Mouse (Mus musculus) MEL (cell line): ENCODE results near the gene Ppp1r9b. TPM values are rescaled to one million over a fixed set of nuclear protein-coding genes. Genes with fewer than 3 reads are reported as not detected.

ENCODE experiments used
- DNase-seq: peaks from one replicate; pipeline ENCODE4 v3.0.0; 2011; ENCODE audit warnings: low read depth, low spot score
- H3K27ac ChIP-seq: 2 replicates; pipeline ENCODE4 v1.5.1; 2012; ENCODE audit warnings: low read depth, mild to moderate bottlenecking, control low read depth, low read length, moderate library complexity; ENCODE audit not compliant: control insufficient read depth
- H3K27me3 ChIP-seq, 2 experiments: fragments of 150-350 bp in 1 of 2; sonication (generic) in 1 of 2; 2 replicates each; pipeline ENCODE4 v1.6.1; 2012; ENCODE audit warnings: low read length in 2 of 2, mild to moderate bottlenecking in 2 of 2, improper control_type of control experiment in 1 of 2, moderate library complexity in 1 of 2; ENCODE audit not compliant: insufficient read depth in 2 of 2, control insufficient read depth in 1 of 2
- H3K36me3 ChIP-seq, 2 experiments: 2 replicates each; pipeline ENCODE4 v1.6.1; 2012 to 2014; ENCODE audit warnings: low read length in 2 of 2, improper control_type of control experiment in 1 of 2, inconsistent platforms in 1 of 2, mild to moderate bottlenecking in 1 of 2; ENCODE audit not compliant: insufficient read depth in 2 of 2, control insufficient read depth in 1 of 2
- H3K4me1 ChIP-seq, 2 experiments: fragments of 150-350 bp in 1 of 2; sonication (generic) in 1 of 2; 2 replicates each; pipeline ENCODE4 v1.6.1; 2012; ENCODE audit warnings: low read length in 2 of 2, improper control_type of control experiment in 1 of 2, mild to moderate bottlenecking in 1 of 2; ENCODE audit not compliant: insufficient read depth in 2 of 2, control insufficient read depth in 1 of 2
- H3K4me3 ChIP-seq, 2 experiments: fragments of 150-350 bp in 1 of 2; sonication (generic) in 1 of 2; 2 replicates each; pipeline ENCODE4 v1.5.1; 2012; ENCODE audit warnings: low read depth in 2 of 2, low read length in 2 of 2, mild to moderate bottlenecking in 2 of 2, moderate library complexity in 2 of 2, control low read depth in 1 of 2, improper control_type of control experiment in 1 of 2; ENCODE audit not compliant: control insufficient read depth in 1 of 2, insufficient read depth in 1 of 2
- H3K79me2 ChIP-seq: 2 replicates; pipeline ENCODE4 v1.6.1; 2012; ENCODE audit warnings: mild to moderate bottlenecking, low read length, moderate library complexity; ENCODE audit not compliant: control insufficient read depth, poor library complexity, insufficient read depth
- H3K9ac ChIP-seq: 2 replicates; pipeline ENCODE4 v1.6.1; 2012; ENCODE audit warnings: low read depth, mild to moderate bottlenecking, control low read depth, low read length, moderate library complexity; ENCODE audit not compliant: control insufficient read depth, poor library complexity, severe bottlenecking
- H3K9me3 ChIP-seq: fragments of 150-350 bp; sonication (generic); replicated peaks from 2 replicates; pipeline ENCODE4 v1.6.1; 2012; ENCODE audit warnings: mild to moderate bottlenecking, low read length, improper control_type of control experiment, moderate library complexity; ENCODE audit not compliant: insufficient read depth
- BHLHE40 ChIP-seq: IDR thresholded peaks from 2 replicates; pipeline ENCODE4 v1.6.1; 2012; ENCODE audit warnings: low read depth, mild to moderate bottlenecking, inconsistent platforms, low read length, improper control_type of control experiment, borderline replicate concordance
- CHD2 ChIP-seq: IDR thresholded peaks from 2 replicates; pipeline ENCODE4 v1.6.1; 2011; ENCODE audit warnings: low read length, improper control_type of control experiment
- CTCF ChIP-seq, 3 experiments: IDR thresholded peaks in 2 of 3; conservative IDR thresholded peaks in 1 of 3; 2 replicates each; pipeline ENCODE4 v1.5.1; 2011 to 2012; ENCODE audit warnings: low read length in 3 of 3, low read depth in 2 of 3, mild to moderate bottlenecking in 2 of 3, improper control_type of control experiment in 1 of 3, inconsistent platforms in 1 of 3, mixed read lengths in 1 of 3, moderate library complexity in 1 of 3; ENCODE audit not compliant: control insufficient read depth in 1 of 3, insufficient read depth in 1 of 3, poor library complexity in 1 of 3, severe bottlenecking in 1 of 3
- E2F4 ChIP-seq: IDR thresholded peaks from 2 replicates; pipeline ENCODE4 v1.6.1; 2011; ENCODE audit warnings: low read depth, low read length, improper control_type of control experiment, borderline replicate concordance
- ELF1 ChIP-seq: IDR thresholded peaks from 2 replicates; pipeline ENCODE4 v1.6.1; 2014; ENCODE audit warnings: low read depth, mild to moderate bottlenecking, inconsistent platforms, low read length, improper control_type of control experiment, moderate library complexity
- EP300 ChIP-seq, 2 experiments: IDR thresholded peaks; 2 replicates each; pipeline ENCODE4 v1.6.1; 2011; ENCODE audit warnings: improper control_type of control experiment in 2 of 2, low read length in 2 of 2, low read depth in 1 of 2, mild to moderate bottlenecking in 1 of 2
- ETS1 ChIP-seq: IDR thresholded peaks from 2 replicates; pipeline ENCODE4 v1.6.1; 2012; ENCODE audit warnings: low read depth, mild to moderate bottlenecking, inconsistent platforms, low read length, improper control_type of control experiment, moderate library complexity
- HCFC1 ChIP-seq: IDR thresholded peaks from 2 replicates; pipeline ENCODE4 v1.6.1; 2012; ENCODE audit warnings: low read depth, mild to moderate bottlenecking, inconsistent platforms, low read length, improper control_type of control experiment, moderate library complexity
- MAX ChIP-seq: IDR thresholded peaks from 2 replicates; pipeline ENCODE4 v1.6.1; 2011; ENCODE audit warnings: low read length, improper control_type of control experiment
- MAZ ChIP-seq: IDR thresholded peaks from 2 replicates; pipeline ENCODE4 v1.6.1; 2012; ENCODE audit warnings: low read depth, mild to moderate bottlenecking, inconsistent platforms, low read length, improper control_type of control experiment
- MXI1 ChIP-seq: IDR thresholded peaks from 2 replicates; pipeline ENCODE4 v1.6.1; 2011; ENCODE audit warnings: mild to moderate bottlenecking, low read depth, low read length, improper control_type of control experiment
- MYC ChIP-seq: IDR thresholded peaks from 2 replicates; pipeline ENCODE4 v1.6.1; 2011; ENCODE audit warnings: low read depth, mild to moderate bottlenecking, low read length, improper control_type of control experiment, moderate library complexity
- NELFE ChIP-seq: IDR thresholded peaks from 2 replicates; pipeline ENCODE4 v1.6.1; 2011; ENCODE audit warnings: low read depth, low read length, improper control_type of control experiment
- POLR2A ChIP-seq, 2 experiments: IDR thresholded peaks; 2 replicates each; pipeline ENCODE4 v1.6.1; 2011 to 2012; ENCODE audit warnings: low read length in 2 of 2, mild to moderate bottlenecking in 2 of 2, control low read depth in 1 of 2, improper control_type of control experiment in 1 of 2, low read depth in 1 of 2, moderate library complexity in 1 of 2; ENCODE audit not compliant: control insufficient read depth in 1 of 2, insufficient read depth in 1 of 2, poor library complexity in 1 of 2
- POLR2AphosphoS2 ChIP-seq: IDR thresholded peaks from 2 replicates; pipeline ENCODE4 v1.6.1; 2011; ENCODE audit warnings: low read length, improper control_type of control experiment
- POLR2AphosphoS5 ChIP-seq: IDR thresholded peaks from 2 replicates; pipeline ENCODE4 v1.6.1; 2012; ENCODE audit warnings: low read depth, borderline replicate concordance, mild to moderate bottlenecking, inconsistent platforms, low read length, moderate library complexity, mixed read lengths
- RCOR1 ChIP-seq: IDR thresholded peaks from 2 replicates; pipeline ENCODE4 v1.6.1; 2012; ENCODE audit warnings: low read depth, mild to moderate bottlenecking, inconsistent platforms, low read length, improper control_type of control experiment
- SIN3A ChIP-seq: IDR thresholded peaks from 2 replicates; pipeline ENCODE4 v1.6.1; 2012; ENCODE audit warnings: low read length, improper control_type of control experiment, inconsistent platforms
- SMC3 ChIP-seq: IDR thresholded peaks from 2 replicates; pipeline ENCODE4 v1.6.1; 2011; ENCODE audit warnings: low read depth, low read length, improper control_type of control experiment
- TAL1 ChIP-seq: IDR thresholded peaks from 2 replicates; pipeline ENCODE4 v1.6.1; 2012; ENCODE audit warnings: mild to moderate bottlenecking, inconsistent platforms, low read length, moderate library complexity, mixed read lengths
- TBP ChIP-seq: IDR thresholded peaks from 2 replicates; pipeline ENCODE4 v1.8.0; 2011; ENCODE audit warnings: low read depth, low read length, improper control_type of control experiment
- TCF12 ChIP-seq: IDR thresholded peaks from 2 replicates; pipeline ENCODE4 v1.6.1; 2014; ENCODE audit warnings: low read depth, mild to moderate bottlenecking, inconsistent platforms, low read length, improper control_type of control experiment, moderate library complexity
- UBTF ChIP-seq: IDR thresholded peaks from 2 replicates; pipeline ENCODE4 v1.6.1; 2012; ENCODE audit warnings: low read depth, mild to moderate bottlenecking, inconsistent platforms, low read length, improper control_type of control experiment, moderate library complexity, borderline replicate concordance; ENCODE audit not compliant: insufficient read depth
- ZKSCAN1 ChIP-seq: IDR thresholded peaks from 2 replicates; pipeline ENCODE4 v1.6.1; 2012; ENCODE audit warnings: low read depth, mild to moderate bottlenecking, inconsistent platforms, low read length, improper control_type of control experiment, moderate library complexity
- ZMIZ1 ChIP-seq: IDR thresholded peaks from 2 replicates; pipeline ENCODE4 v1.6.1; 2012; ENCODE audit warnings: low read depth, mild to moderate bottlenecking, inconsistent platforms, low read length, improper control_type of control experiment, moderate library complexity
- ZNF384 ChIP-seq: IDR thresholded peaks from 2 replicates; pipeline ENCODE4 v1.6.1; 2012; ENCODE audit warnings: low read depth, mild to moderate bottlenecking, inconsistent platforms, low read length, improper control_type of control experiment
- polyA plus RNA-seq, 2 experiments: library from polyadenylated mRNA; stranded (reverse) in 1 of 2; unstranded in 1 of 2; fragments of >175 nt in 1 of 2; fragments of >200 nt in 1 of 2; gene quantifications; 2 replicates each; pipeline versions ENCODE4 v1.2.1 to v1.2.4; 2012; ENCODE audit warnings: low replicate concordance in 2 of 2, low read depth in 1 of 2; ENCODE audit not compliant: insufficient read length in 2 of 2, insufficient read depth in 1 of 2, missing spikeins in 1 of 2
- total RNA-seq: library from RNA; depleted of rRNA; stranded (reverse); fragments of 300-350 nt; gene quantifications from 2 replicates; pipeline ENCODE4 v1.2.3, GENCODE M21; 2012

Ppp1r9b gene
- total and polyA plus RNA-seq, 3 experiments: 47.0 to 169 (median 150) TPM

DNA sequence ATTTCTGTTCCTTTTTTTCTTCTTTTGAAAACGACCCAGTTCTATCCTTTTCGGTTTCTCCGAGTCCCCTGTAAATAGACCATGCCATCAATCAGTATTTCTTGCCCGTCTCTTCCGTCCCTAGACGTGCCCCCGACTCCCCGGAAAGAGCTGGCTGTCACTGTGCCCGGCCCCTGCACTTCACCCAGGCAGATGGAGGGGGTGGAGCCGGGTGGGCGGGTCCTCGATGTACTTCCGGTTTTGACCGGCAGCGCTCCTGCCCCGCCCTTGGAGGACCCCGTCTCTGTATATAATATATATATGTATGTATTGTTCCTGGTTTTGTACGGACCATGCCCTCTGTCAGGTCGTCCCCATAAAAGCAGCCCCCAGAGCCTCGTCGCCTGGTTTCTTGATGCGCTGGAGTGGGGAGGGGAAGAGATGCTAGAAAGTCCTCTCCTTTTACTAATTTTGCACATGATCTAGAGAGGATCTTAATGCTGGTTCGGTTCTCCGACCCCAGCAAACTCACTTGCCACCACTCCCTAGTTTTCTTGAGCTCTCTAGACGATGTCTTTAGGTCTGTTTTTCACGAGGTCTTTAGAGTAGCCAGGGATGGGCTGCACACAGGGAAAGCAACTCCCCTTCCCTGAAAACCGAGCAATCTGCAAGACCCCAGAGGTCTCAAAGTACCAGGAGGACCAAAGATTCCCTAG lies 15.8 kb downstream of the Ppp1r9b start:
- TF ChIP-seq SMC3 (no peak), CHD2 (no peak), TBP (0 out of 2 replicates have a peak, but pooled peaks have one; percentile 22), MAZ (peak; percentile 97), ELF1 (peak; percentile 90), POLR2A (IDR thresholded peaks at IDR 0.05; ENCODE audit: control insufficient read depth in 1 of 2, insufficient read depth in 1 of 2, low read depth in 1 of 2, low read length in 2 of 2, poor library complexity in 1 of 2) (peak in 1 of 2 experiments; percentile 39; a peak in 2 of 4 replicates), MYC (no peak), TCF12 (0 out of 2 replicates have a peak, but pooled peaks have one; percentile 33), POLR2AphosphoS2 (peak; percentile 98), POLR2AphosphoS5 (0 out of 2 replicates have a peak, but pooled peaks have one; percentile 49), MXI1 (peak; percentile 63), EP300 (IDR thresholded peaks at IDR 0.05; ENCODE audit: low read depth in 1 of 2, low read length in 2 of 2) (no peak), TAL1 (no peak), SIN3A (peak; percentile 73), ZKSCAN1 (peak; percentile 42; the same call in 1 of the 2 replicates), ETS1 (0 out of 2 replicates have a peak, but pooled peaks have one; percentile 6), UBTF (no peak), CTCF (IDR thresholded peaks at IDR 0.05 in 2 of 3, conservative IDR thresholded peaks at IDR 0.05 in 1 of 3; ENCODE audit: control insufficient read depth in 1 of 3, insufficient read depth in 1 of 3, low read depth in 2 of 3, low read length in 3 of 3, poor library complexity in 1 of 3, severe bottlenecking in 1 of 3) (no peak), BHLHE40 (no peak), ZNF384 (no peak), HCFC1 (peak; percentile 77), RCOR1 (no peak), MAX (no peak), ZMIZ1 (peak; percentile 60; the same call in 1 of the 2 replicates), NELFE (peak; percentile 52; the same call in 1 of the 2 replicates), E2F4 (no peak)
- TF ChIP-seq, all 39 proteins: peak for 14
- peak overlapping the region; percentile 31 to 45 for H3K4me3 ChIP-seq
- peaks cover 0 to 56% of the 10 kb centered on the region in 2 experiments; a peak in 3 of 4 replicates for H3K4me1 ChIP-seq
- no peaks in the 10 kb centered on the region for H3K27me3 ChIP-seq
- peak overlapping the region; percentile 72 for H3K27ac ChIP-seq
- peaks cover 19% of the 10 kb centered on the region for H3K79me2 ChIP-seq
- peak overlapping the region; percentile 61 for H3K9ac ChIP-seq
- no peaks in the 10 kb centered on the region for H3K9me3 ChIP-seq
- peaks cover 5 to 38% of the 10 kb centered on the region in 2 experiments for H3K36me3 ChIP-seq
- DNase-seq: peak; percentile 88
